ENCODE assay signal across 26 mouse cellular contexts in the genomic region with DNA sequence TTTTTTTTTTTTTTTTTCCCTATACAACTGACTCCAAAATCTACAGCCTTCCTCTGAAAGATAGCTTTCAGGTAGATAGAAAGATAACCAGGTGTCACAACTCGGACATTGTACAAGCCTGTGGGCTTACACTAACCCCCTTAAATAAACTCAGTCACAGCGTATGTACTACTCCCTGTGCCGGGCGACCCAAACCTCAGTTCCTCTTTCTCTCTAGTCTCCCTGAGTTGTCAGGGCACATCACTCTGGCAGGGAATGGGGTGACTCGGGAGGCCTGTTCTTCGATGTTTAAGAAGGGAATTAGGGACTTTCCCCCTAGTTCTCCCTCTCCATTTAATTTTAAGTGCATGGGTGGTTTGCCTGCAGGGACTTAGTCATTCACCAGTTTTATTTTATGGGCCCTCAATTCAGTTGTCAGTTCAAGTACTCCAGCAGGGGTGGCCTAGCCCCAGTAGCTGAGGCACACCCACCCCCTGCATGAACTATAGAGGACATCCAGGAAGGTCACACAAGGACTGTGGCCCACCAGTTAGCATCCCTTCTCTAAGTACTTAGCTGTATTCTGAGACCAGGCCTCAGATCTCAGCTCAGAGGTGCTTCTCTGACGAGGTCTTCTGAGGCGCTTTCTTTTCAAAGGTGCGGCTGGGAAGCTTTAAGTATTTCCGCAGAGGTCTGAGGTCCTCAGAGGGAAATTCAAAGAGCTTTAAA. TPM values are rescaled to one million over a fixed set of nuclear protein-coding genes. Genes with fewer than 3 reads are reported as not detected.
DNase-seq lines count a peak whose midpoint lies in the region; ATAC-seq and TF ChIP-seq lines count a peak whose summit lies in the region.
"Had no signal": no experiment of that assay in that cellular context is flagged by ENCODE, and none has a peak within 500 bp of the region (broad histone marks: within the 10 kb centered on the region; RNA-seq: fewer than 3 reads in every experiment).

No protein-coding gene starts in this region.

- TF ChIP-seq POLR2A in bone marrow macrophage, adult 2 months (IDR thresholded peaks at IDR 0.05; ENCODE audit: borderline replicate concordance, low read depth, low read length): no peak

- H3K4me3 ChIP-seq in gastrocnemius, adult 2 months: no peak overlapping the region
- 0 out of 2 replicates have a peak overlapping the region, but pooled peaks have one; percentile 2 for H3K4me3 ChIP-seq in E14TG2a.4 (replicated peaks; ENCODE audit: low read length)
- no peak overlapping the region for H3K4me3 ChIP-seq in bone marrow macrophage, adult 2 months (ENCODE audit: insufficient read depth, low read length)
- H3K4me3 ChIP-seq: embryonic facial prominence, embryonic 12.5 days; hindbrain, embryonic 10.5 days; intestine, embryonic 15.5 days; limb, embryonic 15.5 days had no signal

- H3K36me3 ChIP-seq in E14TG2a.4 (ENCODE audit: insufficient read depth, low read length): peaks cover 31% of the 10 kb centered on the region
- H3K36me3 ChIP-seq: intestine, embryonic 15.5 days had no signal

- 0 out of 2 replicates have a peak, but pooled peaks have one; percentile 27 for ATAC-seq in neutrophil, adult 5-6 weeks (ENCODE audit: extremely low read depth, insufficient number of reproducible peaks, low FRiP score, poor library complexity, severe bottlenecking)
- ATAC-seq: forebrain, postnatal 0 days; hindbrain, embryonic 16.5 days; intestine, embryonic 15.5 days had no signal

- H3K4me1 ChIP-seq in E14TG2a.4 (replicated peaks; ENCODE audit: low read depth, low read length): peaks cover 94% of the 10 kb centered on the region
- peaks cover 28% of the 10 kb centered on the region for H3K4me1 ChIP-seq in bone marrow macrophage, adult 2 months (ENCODE audit: control insufficient read depth, insufficient read depth, low read length)

- TF ChIP-seq CTCF in gastrocnemius, adult 2 months (IDR thresholded peaks at IDR 0.05): no peak
- no peak for TF ChIP-seq CTCF in E14TG2a.4 (conservative IDR thresholded peaks at IDR 0.05; ENCODE audit: low read length)
- no peak for TF ChIP-seq CTCF in bone marrow macrophage, adult 2 months (IDR thresholded peaks at IDR 0.05; ENCODE audit: low read depth, low read length)

- H3K27ac ChIP-seq in gastrocnemius, adult 2 months: peak overlapping the region; percentile 58
- peak overlapping the region; percentile 35 for H3K27ac ChIP-seq in bone marrow macrophage, adult 2 months (ENCODE audit: insufficient read depth, low read depth, low read length)
- H3K27ac ChIP-seq: embryonic facial prominence, embryonic 12.5 days; hindbrain, embryonic 10.5 days; intestine, embryonic 15.5 days; limb, embryonic 15.5 days; liver, embryonic 14.5 days had no signal

- peaks cover 12% of the 10 kb centered on the region for H3K27me3 ChIP-seq in E14TG2a.4 (ENCODE audit: insufficient read depth, low read length)
- H3K27me3 ChIP-seq: embryonic facial prominence, embryonic 12.5 days; intestine, embryonic 15.5 days; limb, embryonic 15.5 days had no signal

- no peaks in the 10 kb centered on the region for H3K9me3 ChIP-seq in E14TG2a.4 (ENCODE audit: low read length)
- H3K9me3 ChIP-seq: embryonic facial prominence, embryonic 12.5 days; hindbrain, embryonic 10.5 days; intestine, embryonic 15.5 days; limb, embryonic 15.5 days had no signal

- intact Hi-C loops in gastrocnemius, adult 2 months (cut with DNase I): no loop called here
- intact Hi-C loops in left cerebral cortex, postnatal 36 days (cut with DNase I): no loop called here

- DNase-seq in gastrocnemius, adult 2 months: no peak
- no peak for DNase-seq in gastrocnemius, adult 18-20 months (ENCODE audit: low spot score)
- no peak for DNase-seq in layer of hippocampus, postnatal 25 days (ENCODE audit: extremely low spot score in 1 of 2, low spot score in 1 of 2)
- DNase-seq in layer of hippocampus, adult 11-12 months (ENCODE audit: low spot score): no peak
- DNase-seq in left cerebral cortex, postnatal 36 days (ENCODE audit: low spot score in 2 of 2): no peak
- DNase-seq: adrenal gland, postnatal 36 days; cerebellum, adult 11 months; cerebellum, postnatal 14 days; forebrain, postnatal 0 days; gastrocnemius, postnatal 36 days; kidney, adult 8-10 months; kidney, postnatal 10 days; left cerebral cortex, postnatal 4 days; lung, embryonic 14.5 days; lung, postnatal 36 days; right cerebral cortex, adult 18-20 months; thymus, postnatal 14 days had no signal

RNA-seq across cellular contexts. Expression of a gene that starts 5.1 kb away (rescaled TPM):
- total RNA-seq in gastrocnemius, adult 2 months (2021): 100 to 1,000 TPM; 189 to 260 TPM
- 100 to 1,000 TPM; 177 to 207 TPM for total RNA-seq in gastrocnemius, adult 18-20 months (2021)
- 76.6 and 82.5 TPM in 2 replicates for polyA plus RNA-seq in bone marrow macrophage, adult 2 months (2012; ENCODE audit: insufficient read depth, insufficient read length, missing spikeins)
- 37.8 and 40.9 TPM in 2 replicates for total RNA-seq in neutrophil, adult 5-6 weeks (2017)
- 100 to 1,000 TPM; 115 to 116 TPM for total RNA-seq in layer of hippocampus, postnatal 25 days (2021)
- total RNA-seq in left cerebral cortex, postnatal 36 days (2021): 100 to 1,000 TPM; 119 to 121 TPM
